Mouse (Mus musculus) urinary bladder, postnatal 4 days (tissue): ENCODE data around the gene Vrk3.

Experiments
- DNase-seq, 2 experiments: peaks; one replicate each; pipeline ENCODE4 v3.0.0; 2021 to 2022; ENCODE audit warnings: low spot score in 2 of 2

The Vrk3 gene

DNA sequence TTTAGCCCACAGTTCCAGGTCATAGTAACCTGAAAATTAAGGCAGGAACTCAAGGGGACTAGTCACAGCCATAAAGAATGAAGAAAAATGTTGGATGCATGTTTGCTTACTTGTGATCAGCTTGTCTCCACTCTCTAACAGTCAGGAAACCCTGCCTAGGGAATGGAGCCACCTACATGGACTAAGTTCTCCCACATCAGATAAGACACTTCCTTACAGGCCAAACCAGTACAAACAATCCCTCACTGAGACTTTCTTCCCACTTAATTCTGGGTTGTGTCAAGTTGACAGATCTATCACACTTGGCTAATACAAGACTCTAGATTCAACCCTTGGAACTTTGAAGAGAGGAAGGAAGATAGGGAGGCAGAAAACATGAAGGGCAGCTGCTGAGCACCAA lies 12.2 kb downstream of the Vrk3 start:
- no peak for DNase-seq

DNA sequence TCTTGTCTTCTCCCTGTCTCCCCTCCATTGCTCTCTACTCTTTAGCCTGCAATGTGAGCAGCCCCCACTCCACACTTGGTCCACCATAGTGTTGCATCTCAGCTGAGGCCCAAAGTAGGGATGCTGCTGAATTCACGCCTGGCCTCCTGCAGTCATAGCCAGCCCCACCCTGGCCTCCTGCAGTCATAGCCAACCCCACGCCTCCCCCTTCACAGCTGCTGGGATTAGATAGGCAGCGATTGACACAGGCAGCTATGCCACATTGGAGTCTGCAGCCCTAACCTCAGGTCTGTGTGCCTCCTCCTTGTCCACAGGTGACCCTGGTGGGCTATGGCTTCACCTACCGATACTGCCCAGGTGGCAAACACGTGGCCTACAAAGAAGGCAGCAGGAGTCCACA lies 19.9 kb downstream of the Vrk3 start:
- DNase-seq = no peak

DNA sequence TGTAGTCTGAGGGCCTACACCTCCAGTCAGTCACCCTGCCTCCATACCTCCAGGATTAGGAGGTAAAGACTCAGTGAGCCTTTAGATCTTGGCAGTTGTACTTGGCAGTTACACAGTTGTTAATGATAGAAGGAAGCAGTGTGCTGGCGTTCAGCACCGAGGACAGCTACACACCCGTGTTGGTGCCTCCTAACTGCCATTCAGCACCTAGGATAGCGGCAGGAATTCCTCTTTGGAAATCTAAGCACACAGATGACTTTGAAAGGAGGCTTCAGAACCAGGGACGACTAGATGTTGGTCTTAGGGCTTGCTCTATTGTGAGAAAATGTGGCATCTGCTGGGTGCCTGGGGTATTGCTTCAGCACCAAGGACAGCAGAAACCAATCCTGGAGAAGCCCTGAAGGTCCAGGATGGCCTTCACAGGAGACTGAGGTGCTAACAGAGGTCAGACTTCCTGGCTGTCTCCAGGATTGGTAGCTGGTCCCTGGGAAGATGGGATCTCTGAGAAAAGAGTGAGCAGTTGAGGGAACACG lies 21.9 kb downstream of the Vrk3 start:
- DNase-seq = peak; percentile 51 to 73

DNA sequence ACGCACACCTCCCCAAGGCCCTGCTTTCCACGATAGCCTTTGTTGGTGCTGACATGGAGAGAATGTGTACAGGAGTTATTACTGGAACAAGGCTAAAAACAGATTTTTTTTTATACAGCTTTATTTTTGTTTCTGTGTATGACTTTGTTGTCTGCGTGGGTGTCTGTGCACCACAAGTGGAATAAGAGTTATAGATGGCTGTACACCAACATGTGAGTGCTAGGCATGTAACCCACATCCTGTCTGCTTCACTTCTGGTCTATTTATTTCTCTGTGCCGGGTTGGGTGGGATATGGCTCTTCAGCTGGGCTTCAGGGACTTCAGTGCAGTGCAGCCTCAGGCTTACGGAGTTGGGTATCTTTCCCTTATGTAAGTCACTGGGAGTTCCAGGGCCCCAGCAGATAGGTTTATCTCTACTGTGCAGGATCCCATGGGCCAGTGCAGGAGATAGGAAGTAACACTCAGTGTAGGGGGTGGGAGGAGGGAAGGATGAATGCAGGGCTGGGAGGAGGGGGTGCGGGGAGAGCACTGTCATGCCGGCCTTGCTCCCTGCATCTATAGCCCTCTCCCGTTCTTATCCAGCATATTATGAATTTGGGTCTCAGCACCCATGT lies 24.5 kb downstream of the Vrk3 start:
- no peak for DNase-seq

DNA sequence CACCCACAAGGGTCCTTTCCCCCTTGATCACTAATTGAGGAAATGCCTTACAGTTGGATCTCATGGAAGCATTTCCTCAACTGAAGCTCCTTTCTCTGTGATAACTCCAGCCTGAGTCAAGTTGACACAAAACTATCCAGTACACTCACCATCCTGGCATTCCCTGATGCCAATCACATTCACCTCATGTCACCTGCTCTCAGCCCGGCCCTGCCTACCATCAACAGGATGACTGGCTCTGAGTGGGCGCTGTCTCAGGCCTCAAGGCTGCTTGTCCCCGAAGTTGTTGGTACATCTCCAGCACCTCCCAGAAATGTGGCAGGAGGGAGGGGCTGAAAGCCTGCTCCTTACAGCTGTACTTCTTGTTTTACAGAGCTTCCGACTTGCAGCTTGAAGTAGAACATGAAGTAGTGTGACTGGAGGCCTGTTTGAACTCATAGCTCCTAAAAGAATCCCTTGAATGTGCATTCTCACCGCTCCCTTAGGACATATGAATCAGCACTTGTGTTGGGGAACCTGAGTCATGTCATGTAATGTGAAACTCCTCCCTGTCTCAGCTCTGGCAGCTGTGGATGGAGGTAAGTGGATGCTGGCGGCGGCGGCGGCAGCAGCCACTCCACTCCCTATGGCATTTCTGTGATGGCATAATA lies 28.8 kb downstream of the Vrk3 start:
- DNase-seq = no peak

DNA sequence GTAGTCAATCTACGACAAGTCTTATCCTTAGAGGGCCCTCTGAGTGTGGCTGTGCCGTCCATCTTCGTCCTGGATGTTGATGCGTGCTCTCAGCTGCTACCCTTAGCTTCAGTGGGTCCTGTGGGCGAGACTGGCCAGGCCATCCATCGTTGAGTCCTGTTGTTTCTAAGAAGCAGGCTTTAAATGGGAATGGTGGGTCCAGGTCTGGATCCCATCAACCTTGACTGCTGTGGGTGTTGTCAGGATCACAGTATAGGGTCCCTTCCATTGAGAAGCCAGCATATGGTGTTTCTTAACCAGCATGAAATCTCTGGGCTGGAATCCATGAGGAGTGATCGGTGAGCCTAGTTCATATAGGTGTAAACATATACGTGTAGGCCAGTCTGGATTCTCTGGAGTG lies 31.9 kb downstream of the Vrk3 start:
- DNase-seq = no peak

DNA sequence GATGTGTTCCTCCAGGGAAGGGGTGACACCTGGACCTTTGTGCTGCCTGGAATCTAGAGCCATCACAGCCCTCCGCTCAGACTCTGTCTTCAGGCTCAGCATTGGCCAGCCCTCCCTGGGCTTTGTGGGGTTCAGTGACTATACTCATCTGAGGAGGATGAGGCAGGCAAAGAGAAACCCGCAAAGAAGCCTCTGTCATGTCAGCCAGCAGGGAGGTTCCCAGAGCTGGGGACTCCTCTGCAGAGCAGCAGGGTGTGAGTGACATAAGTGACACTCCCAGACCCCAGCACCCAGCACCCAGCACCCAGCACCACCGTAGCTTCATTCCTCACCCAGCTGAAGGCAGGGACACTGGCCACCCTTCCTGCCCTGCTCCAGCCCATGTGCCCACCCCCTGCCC lies 41.3 kb downstream of the Vrk3 start:
- no peak for DNase-seq

DNA sequence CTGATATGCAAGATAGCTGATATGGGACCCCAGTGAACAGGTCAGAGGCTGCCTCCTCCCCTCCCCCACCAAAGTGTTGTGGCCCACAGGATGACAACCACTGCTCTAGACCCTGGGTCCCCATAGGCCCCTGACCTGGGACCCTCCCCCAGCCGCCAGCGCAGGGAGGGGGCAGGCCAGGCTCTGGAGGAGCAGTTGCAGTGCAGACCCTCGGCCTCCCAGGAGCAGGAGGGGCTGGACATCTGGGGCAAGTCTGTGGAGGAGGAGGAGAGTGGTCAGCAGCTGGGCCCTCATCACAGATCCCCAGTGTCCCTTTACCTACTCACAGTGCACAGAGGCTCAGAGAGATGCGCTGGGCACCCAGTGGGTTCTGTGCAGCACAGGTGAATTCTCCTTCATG lies 41.9 kb downstream of the Vrk3 start:
- no peak for DNase-seq

DNA sequence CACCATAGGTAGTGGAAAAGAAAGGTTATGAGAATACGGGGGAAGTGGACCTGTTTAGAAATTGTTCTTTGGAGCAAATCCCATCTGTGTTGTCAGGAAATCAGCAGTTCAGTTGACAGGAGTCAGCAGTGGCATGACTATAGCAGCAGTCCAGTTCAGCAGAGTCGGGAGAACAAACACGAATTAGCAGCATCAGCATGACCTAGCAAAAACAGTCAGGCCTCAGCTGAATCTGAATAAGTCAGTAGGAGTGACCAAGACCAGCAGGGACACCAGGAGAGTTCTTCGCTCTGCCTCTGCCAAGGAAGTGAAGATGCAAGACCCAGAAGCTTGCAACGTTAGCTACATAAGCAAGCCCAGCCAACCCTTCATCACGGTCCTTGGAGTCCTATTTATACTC lies 44.6 kb downstream of the Vrk3 start:
- no peak for DNase-seq

DNA sequence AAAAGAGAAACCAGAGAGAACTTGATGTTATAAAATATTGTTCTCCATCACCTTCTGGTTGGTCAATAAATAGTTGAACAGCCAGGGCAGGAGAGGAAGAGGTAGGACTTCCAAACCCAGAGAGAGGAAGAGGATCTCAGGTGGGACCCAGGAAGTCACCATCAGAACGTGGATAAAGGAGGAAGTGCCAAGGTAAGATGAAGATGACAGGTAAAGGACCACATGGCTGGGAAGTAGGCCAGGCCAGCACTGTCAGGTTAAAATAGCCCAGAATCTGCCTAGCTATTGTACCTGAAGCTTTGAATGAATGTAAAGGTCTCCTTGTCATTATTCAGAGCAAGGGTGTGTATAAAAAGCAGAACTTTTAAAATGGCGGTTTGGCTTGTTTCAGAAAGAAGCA lies 60.7 kb downstream of the Vrk3 start:
- peak in 1 of 2 experiments; percentile 30 for DNase-seq

DNA sequence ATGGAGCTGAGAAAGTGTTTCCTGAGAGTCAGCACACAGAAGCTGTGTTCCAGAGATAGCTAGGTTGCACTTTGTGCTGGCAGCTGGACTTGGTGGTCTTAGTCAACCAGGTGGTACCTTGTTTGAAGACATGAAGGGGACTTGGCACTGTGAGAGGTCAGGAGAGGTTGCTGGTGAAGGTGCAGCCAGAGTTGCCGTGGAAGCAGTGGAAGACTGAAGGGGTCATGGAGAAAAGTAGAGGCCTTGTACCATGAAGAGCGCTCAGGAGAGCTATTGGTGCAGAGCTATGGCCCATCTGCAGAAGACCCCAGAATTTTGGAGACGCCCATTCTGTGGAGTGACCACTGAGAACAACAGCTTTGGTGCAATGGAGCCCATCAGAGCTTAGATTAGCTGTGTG lies 61.3 kb downstream of the Vrk3 start:
- peak in 1 of 2 experiments; percentile 42 for DNase-seq

DNA sequence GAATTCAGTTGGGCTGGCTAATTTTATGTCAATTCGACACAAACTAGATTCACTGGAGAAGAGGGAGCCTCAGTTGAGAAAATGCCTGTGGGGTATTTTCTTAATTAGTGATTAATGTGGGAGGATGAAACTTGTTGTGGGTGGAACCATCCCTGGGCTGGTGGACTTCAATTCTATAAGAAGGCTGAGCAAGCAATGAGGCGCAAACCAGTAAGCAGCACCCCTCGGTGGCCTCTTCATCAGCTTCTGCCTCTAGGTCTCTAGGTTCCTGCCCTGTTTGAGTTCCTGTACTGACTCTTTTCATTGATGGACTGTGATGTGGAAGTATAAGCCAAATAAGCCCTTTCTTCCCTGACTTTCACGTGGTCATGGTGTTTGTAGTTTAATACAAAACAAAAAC lies 62.2 kb downstream of the Vrk3 start:
- no peak for DNase-seq

DNA sequence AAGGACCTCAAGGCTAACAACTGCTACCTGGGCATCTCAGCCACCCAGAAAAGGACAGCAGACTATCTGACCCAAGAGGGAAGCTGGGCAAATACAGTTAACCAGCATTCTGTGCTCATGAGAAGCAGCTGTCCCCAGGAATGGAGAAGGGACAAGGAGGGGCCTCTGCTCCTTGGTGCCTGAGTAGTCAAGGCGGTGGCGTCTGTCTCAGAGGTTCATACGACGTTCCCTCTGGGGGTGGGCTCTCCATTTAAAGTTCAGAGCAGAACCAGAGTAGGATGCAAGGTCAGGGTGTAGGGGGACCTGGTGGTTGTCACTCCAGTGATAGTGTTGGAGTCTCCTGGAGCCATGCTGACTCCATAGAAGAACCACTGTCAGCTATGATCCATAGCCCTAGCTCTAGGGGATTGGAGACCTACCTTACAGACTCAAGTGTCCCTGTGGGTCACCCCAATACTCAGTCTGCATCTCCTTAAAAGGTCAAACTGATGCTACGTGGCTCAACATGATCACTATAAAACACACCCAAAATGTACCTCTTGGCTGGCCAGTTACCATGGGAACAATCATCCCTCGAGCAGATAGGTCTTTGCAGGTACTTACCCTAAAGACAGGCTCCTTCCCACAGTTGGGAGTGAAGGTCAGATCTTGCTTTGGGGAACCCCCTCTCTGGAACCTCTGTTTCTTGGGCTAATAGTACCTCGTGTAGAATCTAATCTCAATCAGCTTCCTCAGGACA lies 62.8 kb downstream of the Vrk3 start:
- peak in 1 of 2 experiments; percentile 35 for DNase-seq

DNA sequence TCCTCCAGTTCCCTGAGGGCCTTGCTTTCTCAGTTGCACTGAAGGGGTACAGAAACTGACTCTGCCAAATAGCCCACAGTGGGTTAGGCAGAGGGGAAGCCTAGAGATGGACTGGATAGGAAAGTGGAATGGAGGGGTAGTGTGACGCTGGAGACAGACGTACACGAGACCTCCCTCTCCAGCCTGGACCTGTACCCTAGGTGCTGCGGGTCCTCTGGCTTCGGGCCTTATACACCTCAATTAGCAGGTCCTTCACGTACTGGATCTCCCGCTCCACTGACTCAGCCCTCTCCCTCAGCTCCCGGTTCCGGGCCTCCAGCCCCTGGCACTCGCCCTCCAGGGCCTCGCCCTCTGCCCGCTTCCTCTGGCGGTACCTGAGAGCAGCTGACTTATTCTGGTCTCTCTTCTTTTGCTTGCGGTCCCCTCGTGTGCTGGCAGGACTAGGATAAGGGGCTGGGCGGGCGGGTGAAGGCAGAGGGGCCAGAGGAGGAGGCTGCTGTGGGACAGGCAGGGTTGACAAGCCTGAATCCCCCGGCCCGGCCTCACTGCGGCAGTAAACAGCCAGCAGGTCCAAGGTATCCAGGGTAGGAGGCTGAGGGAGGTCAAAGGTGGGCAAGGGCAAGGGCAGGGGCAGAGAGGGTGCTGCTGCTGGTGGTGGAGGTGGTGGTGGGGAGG lies 64.6 kb downstream of the Vrk3 start:
- DNase-seq = peak in 1 of 2 experiments; percentile 55

DNA sequence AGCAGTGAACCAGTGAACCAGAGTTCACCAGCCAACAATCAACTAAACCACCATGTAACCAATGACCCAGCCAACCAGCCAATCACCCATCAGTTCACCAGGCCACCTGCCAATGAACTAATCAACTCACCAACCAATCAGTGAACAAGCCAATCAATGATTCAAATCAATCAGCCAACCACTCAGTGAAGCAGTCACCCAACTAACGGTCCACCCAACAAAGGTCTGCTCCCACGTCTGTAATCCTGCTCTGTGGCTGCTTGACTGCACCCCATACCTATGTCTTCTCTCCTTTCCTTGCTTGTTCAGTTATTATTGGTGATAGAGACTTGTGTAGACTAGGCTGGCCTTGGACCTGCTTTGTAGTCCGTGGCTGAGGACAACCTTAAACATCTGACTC lies 65.8 kb downstream of the Vrk3 start:
- DNase-seq = peak in 1 of 2 experiments; percentile 22

DNA sequence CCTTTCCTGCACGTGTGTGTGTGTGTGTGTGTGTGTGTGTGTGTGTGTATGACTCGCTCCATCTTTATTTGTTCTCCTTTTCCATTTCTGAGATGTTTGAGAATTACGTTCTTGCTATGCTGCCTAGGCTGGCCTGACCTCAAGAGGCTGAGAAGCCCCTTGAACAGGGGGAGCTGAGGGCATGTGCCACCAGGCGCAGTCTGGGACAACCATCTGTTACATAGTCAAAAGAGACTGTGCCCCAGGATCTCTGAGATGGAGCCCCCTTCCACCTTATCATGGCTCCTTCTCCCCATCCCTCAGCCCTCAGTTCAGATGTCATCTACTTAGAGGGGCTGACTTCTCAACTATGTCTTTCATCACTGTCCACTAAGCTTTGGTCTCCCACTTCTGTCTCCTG lies 66.2 kb downstream of the Vrk3 start:
- peak in 1 of 2 experiments; percentile 47 for DNase-seq

DNA sequence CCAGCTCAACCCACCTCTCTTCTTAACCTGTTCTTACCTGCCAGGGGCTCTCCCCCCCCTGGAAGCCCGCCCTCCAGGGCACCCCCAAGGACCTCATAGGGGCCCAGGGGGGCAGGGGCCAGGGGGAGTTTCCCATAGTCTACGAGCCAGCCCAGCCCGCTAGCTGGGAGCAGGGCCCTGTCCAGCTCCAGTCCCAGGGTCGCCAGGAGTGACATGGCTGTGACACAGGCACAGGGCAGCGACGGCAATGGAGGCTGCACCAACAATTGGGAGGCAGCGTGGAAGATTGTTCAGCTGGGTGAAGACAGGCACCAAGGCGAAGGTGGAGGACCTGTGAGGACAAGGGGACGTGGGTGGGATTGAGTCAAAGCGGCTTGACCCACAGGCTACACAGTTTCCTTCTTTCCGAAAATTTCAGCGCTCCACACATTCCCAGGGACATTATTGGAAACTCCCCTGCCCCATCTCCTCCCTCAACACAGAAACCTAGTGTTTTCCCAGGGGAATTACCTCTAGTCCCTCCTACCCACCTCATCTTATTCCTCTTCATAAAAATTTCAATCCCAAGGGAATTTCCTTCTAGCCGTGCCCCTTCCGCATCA lies 66.8 kb downstream of the Vrk3 start:
- peak in 1 of 2 experiments; percentile 53 for DNase-seq

DNA sequence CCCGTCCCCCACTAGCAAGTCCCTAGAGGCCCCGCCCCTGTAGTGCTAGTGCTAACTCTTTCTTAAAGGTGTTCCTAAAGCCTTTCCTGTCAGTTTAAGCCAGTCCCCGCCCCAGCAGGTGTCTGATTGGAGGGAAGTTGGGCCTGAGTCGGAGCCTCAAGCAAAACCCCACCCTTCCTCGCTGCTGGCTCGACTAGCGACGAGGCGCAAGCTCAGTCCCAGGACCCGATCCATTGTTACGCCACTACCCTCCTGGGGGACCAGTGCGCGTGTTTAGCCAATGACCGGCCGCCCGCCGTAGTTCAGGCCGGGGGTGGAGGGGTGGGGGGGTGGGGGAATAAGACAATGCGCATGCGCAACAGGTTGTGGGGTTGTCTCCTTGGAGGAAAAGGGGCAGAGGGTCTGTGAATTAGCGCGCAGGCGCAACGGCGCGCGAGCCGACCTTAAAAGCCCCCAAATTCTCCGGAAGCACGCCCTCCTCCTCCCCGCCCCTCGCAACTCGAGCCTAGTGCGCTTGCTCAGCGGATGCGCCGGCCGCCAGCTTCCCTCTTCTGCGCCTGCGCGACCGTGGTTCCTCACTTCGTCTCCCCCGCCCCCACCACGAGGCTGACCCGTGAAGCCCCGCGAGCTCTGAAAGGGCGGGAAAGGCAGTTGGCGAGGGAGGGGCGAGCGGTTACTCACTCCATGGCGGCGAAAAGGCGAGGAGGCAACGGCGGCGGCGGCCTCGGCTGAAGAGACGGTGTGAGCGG lies 67.7 kb downstream of the Vrk3 start, which contains the start of the genes Nup62 and Il4i1:
TSS of gene Nup62 (plus strand) at position 368 of the 749 bp plus-strand sequence.
TSS of gene Il4i1 (plus strand) at position 667 of the 749 bp plus-strand sequence.
- DNase-seq = peak; percentile 99

DNA sequence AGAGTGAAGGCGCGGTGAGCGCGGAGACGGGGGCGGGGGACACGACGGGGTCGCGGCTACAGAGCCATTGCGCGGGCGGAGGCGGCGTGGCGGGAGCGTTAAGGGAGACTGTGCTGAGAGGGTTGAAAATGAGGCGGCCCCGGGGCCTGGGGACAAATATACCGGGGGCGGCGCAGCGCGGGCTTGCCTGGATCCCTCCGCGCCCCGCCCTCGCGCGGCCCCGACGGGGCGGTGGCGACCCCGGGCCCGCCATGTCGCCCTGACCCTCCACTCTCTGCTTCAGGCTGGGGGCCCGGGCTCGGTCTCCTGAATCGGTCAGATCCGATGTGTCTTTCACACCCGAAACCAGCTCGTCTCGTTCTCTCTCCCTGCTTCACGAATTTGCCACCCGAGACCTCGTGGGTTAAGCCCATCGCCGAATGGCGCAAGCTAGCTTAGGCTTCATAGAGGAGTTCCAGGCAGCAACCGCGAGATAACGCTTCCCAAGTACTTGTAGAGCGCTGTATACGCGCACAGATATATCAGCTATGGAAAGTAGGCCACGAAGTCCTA lies 68.3 kb downstream of the Vrk3 start, which contains the start of gene Atf5:
TSS of gene Atf5 (minus strand) at position 189 of the 552 bp plus-strand sequence.
- DNase-seq = peak; percentile 73 to 75

DNA sequence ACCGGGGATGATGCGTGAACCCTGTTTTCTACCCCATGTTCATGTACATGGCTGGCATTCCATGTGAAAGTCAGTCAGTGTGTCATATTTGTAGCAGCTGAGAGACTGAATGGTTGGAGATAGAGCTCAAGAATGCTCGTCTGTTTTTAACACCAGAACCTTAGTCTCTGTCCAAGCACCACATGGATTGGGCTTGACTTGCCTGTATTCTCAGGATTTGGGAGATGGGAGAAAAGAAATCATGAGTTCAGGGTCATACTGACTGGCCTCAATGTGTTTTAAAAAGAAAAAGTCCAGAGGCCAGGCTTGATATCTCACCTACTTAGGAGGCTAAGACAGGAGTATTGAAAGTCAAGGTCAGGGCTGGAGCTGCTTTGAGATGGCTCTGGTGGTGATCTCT lies 69.2 kb downstream of the Vrk3 start:
- DNase-seq = no peak
